ENCODE assay signal across 8 mouse cellular contexts in genomic region chr10:68446797-68447125, GRCm38 (mm10).
DNase-seq lines count a peak whose midpoint lies in the region; ATAC-seq and TF ChIP-seq lines count a peak whose summit lies in the region.

No protein-coding gene starts in this region.

- H3K4me2 ChIP-seq in hindbrain, postnatal 0 days (ENCODE audit: low read depth, low read length), result no peak overlapping the region
- no peak overlapping the region for H3K4me2 ChIP-seq in hindbrain, embryonic 16.5 days (ENCODE audit: low read length)
- no peak overlapping the region for H3K4me2 ChIP-seq in heart, embryonic 14.5 days (ENCODE audit: low read length)
- H3K4me2 ChIP-seq in limb, embryonic 15.5 days, result no peak overlapping the region

- H3K27ac ChIP-seq in hindbrain, postnatal 0 days, result peak overlapping the region; percentile 41; the same call in 1 of the 2 replicates
- no peak overlapping the region for H3K27ac ChIP-seq in hindbrain, embryonic 16.5 days (ENCODE audit: low read depth, low read length)
- H3K27ac ChIP-seq in heart, embryonic 14.5 days (replicated peaks in 1 of 2; ENCODE audit: control insufficient read depth in 1 of 2, insufficient read depth in 1 of 2, low read depth in 2 of 2, low read length in 2 of 2), result peak overlapping the region; percentile 77
- H3K27ac ChIP-seq in limb, embryonic 15.5 days, result peak overlapping the region; percentile 17; the same call in 1 of the 2 replicates
- H3K27ac ChIP-seq in small intestine, adult 2 months (ENCODE audit: insufficient read depth, low read depth, low read length), result peak overlapping the region; percentile 87

- no peak overlapping the region for H3K4me3 ChIP-seq in hindbrain, postnatal 0 days (ENCODE audit: low read length)
- H3K4me3 ChIP-seq in hindbrain, embryonic 16.5 days (ENCODE audit: low read length), result no peak overlapping the region
- H3K4me3 ChIP-seq in heart, embryonic 14.5 days (ENCODE audit: control insufficient read depth in 1 of 2, insufficient read depth in 1 of 2, low read depth in 1 of 2, low read length in 2 of 2), result no peak overlapping the region
- H3K4me3 ChIP-seq in limb, embryonic 15.5 days, result no peak overlapping the region
- H3K4me3 ChIP-seq in small intestine, adult 2 months (ENCODE audit: low read depth, low read length), result no peak overlapping the region

- WGBS in hindbrain, postnatal 0 days, result 73% methylated on average over 5 of the region's 5 CpGs
- 54% methylated on average over 5 of the region's 5 CpGs for WGBS in hindbrain, embryonic 16.5 days
- whole genome bisulfite sequencing in heart, embryonic 14.5 days, result 35% methylated on average over 5 of the region's 5 CpGs
- 25% methylated on average over 5 of the region's 5 CpGs for WGBS in limb, embryonic 15.5 days
- WGBS in small intestine, adult 2 months, result 8% methylated on average over 5 of the region's 5 CpGs

- TF ChIP-seq POLR2A in small intestine, adult 2 months (IDR thresholded peaks at IDR 0.05; ENCODE audit: low read depth, low read length), result no peak

- ATAC-seq in hindbrain, postnatal 0 days, result no peak
- ATAC-seq in hindbrain, embryonic 16.5 days, result no peak
- peak; percentile 91 for ATAC-seq in heart, embryonic 14.5 days (ENCODE audit: insufficient number of reproducible peaks, insufficient read depth, low FRiP score, low read depth)
- ATAC-seq in limb, embryonic 15.5 days (ENCODE audit: insufficient number of reproducible peaks, low FRiP score, low TSS enrichment, low read depth), result no peak

- no peak for TF ChIP-seq CTCF in hindbrain, postnatal 0 days (IDR thresholded peaks at IDR 0.05; ENCODE audit: low read depth)
- no peak for TF ChIP-seq CTCF in small intestine, adult 2 months (IDR thresholded peaks at IDR 0.05; ENCODE audit: extremely low read depth, insufficient read length, insufficient replicate concordance, low read depth, low read length)

- H3K9ac ChIP-seq in hindbrain, postnatal 0 days (replicated peaks; ENCODE audit: low read length), result no peak overlapping the region
- no peak overlapping the region for H3K9ac ChIP-seq in hindbrain, embryonic 16.5 days (ENCODE audit: low read depth, low read length)
- H3K9ac ChIP-seq in heart, embryonic 14.5 days (ENCODE audit: low read length), result no peak overlapping the region
- no peak overlapping the region for H3K9ac ChIP-seq in limb, embryonic 15.5 days

- H3K4me1 ChIP-seq in hindbrain, postnatal 0 days (ENCODE audit: insufficient read depth, low read length), result no peaks in the 10 kb centered on the region
- 0 out of 2 replicates have a peak, but pooled peaks cover 5% of the 10 kb centered on the region for H3K4me1 ChIP-seq in hindbrain, embryonic 16.5 days (ENCODE audit: control insufficient read depth, insufficient read depth, low read depth, low read length)
- H3K4me1 ChIP-seq in heart, embryonic 14.5 days (ENCODE audit: control insufficient read depth in 2 of 2, insufficient read depth in 2 of 2, low read length in 2 of 2), result peaks cover 3 to 21% of the 10 kb centered on the region in 2 experiments
- H3K4me1 ChIP-seq in limb, embryonic 15.5 days, result peaks cover 21% of the 10 kb centered on the region
- peaks cover 11% of the 10 kb centered on the region; the same call in 1 of the 2 replicates for H3K4me1 ChIP-seq in small intestine, adult 2 months (ENCODE audit: control insufficient read depth, insufficient read depth, insufficient read length, low read length)

- H3K9me3 ChIP-seq in hindbrain, postnatal 0 days (ENCODE audit: low read length), result no peaks in the 10 kb centered on the region
- no peaks in the 10 kb centered on the region for H3K9me3 ChIP-seq in hindbrain, embryonic 16.5 days (ENCODE audit: control insufficient read depth, low read length)
- H3K9me3 ChIP-seq in heart, embryonic 14.5 days (ENCODE audit: control insufficient read depth, low read length), result no peaks in the 10 kb centered on the region
- no peaks in the 10 kb centered on the region for H3K9me3 ChIP-seq in limb, embryonic 15.5 days

- no peaks in the 10 kb centered on the region for H3K36me3 ChIP-seq in hindbrain, postnatal 0 days (ENCODE audit: insufficient read depth, low read length)
- H3K36me3 ChIP-seq in hindbrain, embryonic 16.5 days (ENCODE audit: control insufficient read depth, insufficient read depth, low read length), result no peaks in the 10 kb centered on the region
- H3K36me3 ChIP-seq in heart, embryonic 14.5 days (ENCODE audit: control insufficient read depth, insufficient read depth, low read length), result no peaks in the 10 kb centered on the region
- no peaks in the 10 kb centered on the region for H3K36me3 ChIP-seq in limb, embryonic 15.5 days
- no peaks in the 10 kb centered on the region for H3K36me3 ChIP-seq in small intestine, adult 2 months (ENCODE audit: control insufficient read depth, insufficient read depth, low read length)

- no peaks in the 10 kb centered on the region for H3K27me3 ChIP-seq in hindbrain, postnatal 0 days (ENCODE audit: insufficient read depth, low read length)
- no peaks in the 10 kb centered on the region for H3K27me3 ChIP-seq in hindbrain, embryonic 16.5 days (replicated peaks; ENCODE audit: control insufficient read depth, insufficient read depth, low read length)
- H3K27me3 ChIP-seq in heart, embryonic 14.5 days (ENCODE audit: control insufficient read depth, insufficient read depth, low read length), result no peaks in the 10 kb centered on the region
- no peaks in the 10 kb centered on the region for H3K27me3 ChIP-seq in limb, embryonic 15.5 days
- H3K27me3 ChIP-seq in small intestine, adult 2 months (ENCODE audit: control insufficient read depth, insufficient read depth, low read length), result no peaks in the 10 kb centered on the region

- no peak for DNase-seq in hindbrain, postnatal 0 days (ENCODE audit: low spot score)
- no peak for DNase-seq in thymus, postnatal 0 days (ENCODE audit: low spot score)
- DNase-seq in testis, postnatal 10 days (ENCODE audit: low spot score), result no peak
- DNase-seq in adrenal gland, postnatal 14 days, result no peak
